Mouse (Mus musculus): Measurements from ENCODE around the gene Chl1. TPM values are rescaled to one million over a fixed set of nuclear protein-coding genes. Genes with fewer than 3 reads are reported as not detected.

Chl1 gene
- 5.9 and 7.0 TPM in 2 replicates for polyA plus RNA-seq (2015; fragmentation: Nextera tagmentation; extraction: Ambion mirVana)

DNA sequence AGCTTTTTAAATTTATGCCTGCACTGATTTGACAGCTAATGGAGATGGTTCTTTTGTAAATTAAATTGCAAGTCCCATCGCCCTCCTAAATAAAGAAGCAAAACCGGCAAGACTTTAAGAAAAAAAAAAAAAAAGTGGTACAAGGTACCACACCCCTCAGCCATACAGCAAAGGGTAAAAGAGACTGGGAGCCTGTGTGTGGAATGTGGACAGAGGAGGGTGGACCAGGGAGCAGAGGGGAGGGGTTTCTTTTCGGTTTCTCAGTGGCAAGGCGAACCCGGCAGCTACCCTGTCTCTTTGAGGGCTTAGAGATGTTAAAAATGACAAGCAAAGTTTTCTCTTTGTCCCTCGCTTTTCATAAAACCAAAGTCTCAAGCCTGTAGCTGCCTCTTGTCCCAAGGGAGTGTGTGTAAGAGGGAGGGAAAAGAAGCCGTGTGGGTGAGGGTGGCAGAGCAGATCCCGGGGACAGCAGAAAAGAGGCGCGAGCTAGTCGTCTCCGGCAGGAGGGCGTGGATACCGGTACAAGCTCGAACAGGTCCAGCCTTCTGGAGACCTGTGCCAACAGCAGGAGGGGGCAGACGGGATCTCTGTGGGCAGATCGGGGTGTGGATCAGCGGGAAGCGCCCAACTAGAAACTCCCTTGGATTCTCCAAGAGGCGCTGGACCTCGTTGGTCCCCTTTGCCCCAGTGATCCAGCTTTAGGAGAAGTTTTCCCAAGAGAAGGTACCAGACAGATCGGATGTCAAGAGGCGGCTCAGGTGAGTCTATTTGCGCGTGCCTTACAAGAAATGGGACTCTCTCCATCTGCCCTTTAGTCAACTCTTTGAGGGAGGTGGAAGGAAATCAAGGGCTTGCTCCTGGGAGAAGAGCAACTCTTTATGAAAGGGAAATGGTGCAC is at the start of gene Chl1:
Gene Chl1, plus strand, starts transcription at position 195 of the 898 bp plus-strand sequence.
- WGBS, result 3% methylated on average over 25 of the region's 25 CpGs
- Histone ChIP-seq H3K9ac (0 out of 2 replicates have a peak within 1 kb of the TSS, but pooled peaks have one; percentile 17), H3K4me2 (peak within 1 kb of the TSS; percentile 64), H3K27me3 (peaks cover 38% of the 10 kb centered on the region), H3K36me3 (no peaks in the 10 kb centered on the region), H3K4me3 (peak within 1 kb of the TSS; percentile 41), H3K27ac (no peak within 1 kb of the TSS), H3K4me1 (peaks cover 20% of the 10 kb centered on the region), H3K9me3 (no peaks in the 10 kb centered on the region)
- ATAC-seq (ENCODE audit: insufficient number of reproducible peaks, low FRiP score, low TSS enrichment, low read depth), result peak; percentile 66; the same call in 1 of the 2 replicates

DNA sequence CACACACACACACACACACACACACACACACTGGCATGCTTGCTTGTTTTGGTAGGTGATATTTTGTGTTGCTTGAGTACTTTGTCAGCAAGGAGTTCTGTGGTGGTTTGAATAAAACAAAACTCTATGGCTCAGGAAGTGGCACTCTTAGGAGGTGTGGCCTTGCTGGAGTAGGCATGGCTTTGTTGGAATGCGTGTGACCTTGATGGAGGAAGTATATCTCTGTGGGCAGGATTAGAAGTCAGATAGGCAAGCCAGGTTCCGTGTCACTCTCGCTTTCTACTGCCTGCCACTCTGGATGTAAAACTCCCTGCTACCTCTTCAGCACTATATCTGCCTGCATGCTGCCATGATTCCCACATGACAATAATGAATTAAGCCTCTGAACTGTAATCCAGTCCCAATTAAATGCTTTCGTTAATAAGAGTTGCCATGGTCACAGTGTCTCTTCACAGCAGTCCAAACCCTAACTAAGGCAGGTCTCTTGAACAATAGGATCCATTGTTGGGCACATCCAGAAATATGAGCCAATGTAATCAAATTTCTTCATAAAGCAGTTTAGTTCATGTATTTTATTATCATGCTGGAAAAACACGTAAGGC is 44.8 kb upstream of the Chl1 start:
- WGBS, result 75% methylated on average over 5 of the region's 5 CpGs
- no peak for ATAC-seq (ENCODE audit: insufficient number of reproducible peaks, low FRiP score, low TSS enrichment, low read depth)
- Histone ChIP-seq H3K4me1 (no peaks in the 10 kb centered on the region), H3K4me2 (no peak overlapping the region), H3K9me3 (no peaks in the 10 kb centered on the region), H3K36me3 (no peaks in the 10 kb centered on the region), H3K4me3 (no peak overlapping the region), H3K9ac (no peak overlapping the region), H3K27ac (no peak overlapping the region), H3K27me3 (no peaks in the 10 kb centered on the region)

DNA sequence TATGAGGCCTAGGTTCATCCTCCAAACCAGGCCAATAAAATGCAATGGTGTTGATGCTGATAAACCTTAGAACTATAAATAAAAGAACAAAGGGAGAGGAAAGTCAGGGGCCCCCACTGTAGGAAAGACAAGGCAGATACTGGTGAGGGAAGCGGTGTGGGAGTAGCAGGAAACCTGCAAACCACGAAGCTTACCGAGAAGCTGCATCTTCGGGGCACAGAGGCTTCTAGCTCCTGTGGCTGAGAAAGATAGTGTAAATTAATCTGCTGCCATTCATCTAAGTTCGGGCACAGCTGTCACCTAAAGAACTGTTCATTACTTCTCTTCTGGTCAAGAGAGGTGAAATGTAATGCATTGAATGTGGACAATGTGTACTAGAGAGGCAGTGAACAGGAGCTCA is 37.1 kb upstream of the Chl1 start:
- no peaks in the 10 kb centered on the region for H3K27me3 ChIP-seq
- 64% methylated on average over 5 of the region's 5 CpGs for WGBS
- ATAC-seq (ENCODE audit: insufficient number of reproducible peaks, low FRiP score, low TSS enrichment, low read depth), result no peak
- no peaks in the 10 kb centered on the region for H3K36me3 ChIP-seq
- H3K4me1 ChIP-seq, result no peaks in the 10 kb centered on the region
- H3K4me3 ChIP-seq, result no peak overlapping the region
- no peaks in the 10 kb centered on the region for H3K9me3 ChIP-seq
- no peak overlapping the region for H3K4me2 ChIP-seq
- H3K27ac ChIP-seq, result no peak overlapping the region
- H3K9ac ChIP-seq, result no peak overlapping the region

DNA sequence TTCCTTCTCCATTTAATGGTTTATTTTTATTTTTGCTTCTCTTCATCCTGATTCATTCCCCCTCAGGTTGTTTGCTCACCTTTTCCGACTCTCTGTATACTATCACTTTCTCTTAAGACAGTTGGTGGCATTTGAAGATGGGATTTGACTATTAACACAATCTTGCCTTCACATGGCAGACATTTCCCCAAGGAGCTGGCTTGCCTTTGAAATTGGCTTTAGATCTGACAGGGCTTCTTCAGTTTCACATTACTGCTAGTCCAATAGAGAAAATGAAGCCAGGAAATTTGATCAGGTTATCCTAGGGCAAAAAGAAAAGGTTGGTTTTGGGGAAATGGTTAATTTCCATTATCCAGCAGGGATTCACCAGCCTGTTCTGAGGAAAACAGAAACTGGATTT is 23.2 kb upstream of the Chl1 start:
- Histone ChIP-seq H3K4me1 (no peaks in the 10 kb centered on the region), H3K27ac (no peak overlapping the region), H3K36me3 (no peaks in the 10 kb centered on the region), H3K4me2 (no peak overlapping the region), H3K4me3 (no peak overlapping the region), H3K9ac (no peak overlapping the region), H3K9me3 (no peaks in the 10 kb centered on the region), H3K27me3 (no peaks in the 10 kb centered on the region)
- ATAC-seq (ENCODE audit: insufficient number of reproducible peaks, low FRiP score, low TSS enrichment, low read depth), result no peak
- 74% methylated on average over 1 of the region's 1 CpGs for WGBS

DNA sequence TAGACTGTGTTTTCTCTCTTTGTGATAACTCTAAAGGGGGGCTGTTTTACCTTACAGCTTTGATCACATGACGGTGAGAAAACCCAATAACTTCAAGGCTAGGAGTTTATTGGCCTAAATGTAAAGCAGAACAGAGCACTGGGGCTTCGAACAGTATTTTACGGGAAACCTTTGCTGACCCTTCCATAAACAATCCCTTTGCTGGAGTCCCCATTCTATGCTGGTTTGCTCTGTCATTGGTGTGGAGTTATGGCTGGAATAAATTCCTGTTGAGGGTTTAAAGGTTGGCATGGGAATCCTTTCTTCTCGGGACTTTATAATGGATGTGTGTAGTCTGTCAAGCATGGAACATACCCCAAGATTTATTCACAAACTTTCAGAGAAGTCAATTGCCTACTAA is 12.0 kb upstream of the Chl1 start:
- 27% methylated on average over 4 of the region's 4 CpGs for WGBS

DNA sequence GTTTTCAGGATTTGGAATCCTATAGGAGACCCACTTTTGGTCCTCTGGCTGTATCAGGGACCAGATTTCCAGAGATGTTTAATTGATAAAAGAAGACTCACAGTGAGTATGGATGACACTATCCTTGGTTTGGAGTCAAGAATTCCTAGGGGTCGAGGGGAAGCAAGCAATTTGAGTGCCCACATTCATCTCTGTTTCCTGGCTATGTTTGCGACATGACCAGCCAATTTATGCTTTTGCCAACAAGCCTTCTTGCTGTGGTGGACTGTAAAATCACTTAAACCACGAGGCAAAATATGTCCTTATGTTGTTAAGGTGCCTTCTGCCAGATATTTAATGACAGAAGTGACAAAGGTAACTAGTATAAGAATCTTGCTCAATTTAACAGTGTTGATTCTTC is 6.3 kb upstream of the Chl1 start:
- H3K4me2 ChIP-seq, result no peak overlapping the region
- WGBS, result 47% methylated on average over 3 of the region's 3 CpGs
- no peaks in the 10 kb centered on the region for H3K4me1 ChIP-seq
- H3K27me3 ChIP-seq, result no peaks in the 10 kb centered on the region
- ATAC-seq (ENCODE audit: insufficient number of reproducible peaks, low FRiP score, low TSS enrichment, low read depth), result no peak
- H3K9ac ChIP-seq, result no peak overlapping the region
- no peaks in the 10 kb centered on the region for H3K9me3 ChIP-seq
- no peak overlapping the region for H3K4me3 ChIP-seq
- H3K27ac ChIP-seq, result no peak overlapping the region
- no peaks in the 10 kb centered on the region for H3K36me3 ChIP-seq

More for the DNA sequence above, 12.0 kb upstream of the Chl1 start:
- no peak overlapping the region for H3K9ac ChIP-seq
- H3K4me1 ChIP-seq, result no peaks in the 10 kb centered on the region
- no peak overlapping the region for H3K4me2 ChIP-seq
- no peak overlapping the region for H3K4me3 ChIP-seq
- H3K36me3 ChIP-seq, result no peaks in the 10 kb centered on the region
- H3K27me3 ChIP-seq, result no peaks in the 10 kb centered on the region
- no peak overlapping the region for H3K27ac ChIP-seq
- no peak for ATAC-seq (ENCODE audit: insufficient number of reproducible peaks, low FRiP score, low TSS enrichment, low read depth)
- no peaks in the 10 kb centered on the region for H3K9me3 ChIP-seq

DNA sequence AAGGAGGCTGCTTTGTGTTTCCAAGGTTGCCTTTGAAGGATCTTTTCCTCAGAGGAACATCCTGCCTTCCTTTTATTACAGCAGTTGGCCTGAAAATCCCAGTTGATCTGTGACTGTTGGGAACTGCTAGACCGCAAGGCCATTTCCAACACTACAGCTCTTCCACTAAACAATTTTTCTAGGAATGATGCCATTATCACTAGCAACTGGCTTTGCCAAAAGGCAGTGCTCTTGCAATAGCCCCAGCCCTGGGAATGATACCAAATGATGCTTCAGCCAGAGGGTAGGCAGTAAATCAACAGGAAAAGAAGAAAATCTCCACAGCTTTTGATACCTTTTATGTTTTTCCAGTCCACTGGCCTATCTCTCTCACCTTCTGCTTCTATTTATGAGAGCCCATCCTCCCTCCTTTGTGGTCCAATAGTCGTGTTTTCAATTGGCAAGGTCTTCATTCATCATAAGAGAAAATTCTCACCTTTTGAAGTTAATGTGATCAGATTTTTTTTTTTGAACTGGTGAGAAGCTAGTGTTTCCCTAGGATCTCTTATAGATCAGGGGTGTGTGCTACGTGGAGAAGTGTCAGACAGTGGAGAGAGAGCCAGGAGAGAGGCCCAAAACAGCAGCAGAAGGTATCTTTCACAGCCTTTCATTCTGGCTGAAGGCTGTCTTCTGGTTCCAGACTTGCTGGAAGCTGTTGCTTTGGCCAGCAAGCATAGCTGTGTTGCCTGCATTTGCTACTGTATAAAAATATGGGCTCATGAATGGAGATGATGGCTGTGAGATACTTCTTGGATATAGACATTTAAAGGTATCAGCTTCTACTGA is 2.4 kb upstream of the Chl1 start:
- no peak overlapping the region for H3K4me2 ChIP-seq
- H3K9me3 ChIP-seq, result no peaks in the 10 kb centered on the region
- H3K27me3 ChIP-seq, result peaks cover 36% of the 10 kb centered on the region
- H3K36me3 ChIP-seq, result no peaks in the 10 kb centered on the region
- no peak overlapping the region for H3K9ac ChIP-seq
- H3K4me1 ChIP-seq, result peaks cover 20% of the 10 kb centered on the region
- H3K27ac ChIP-seq, result no peak overlapping the region
- WGBS, result 51% methylated on average over 3 of the region's 3 CpGs
- no peak for ATAC-seq (ENCODE audit: insufficient number of reproducible peaks, low FRiP score, low TSS enrichment, low read depth)
- no peak overlapping the region for H3K4me3 ChIP-seq

DNA sequence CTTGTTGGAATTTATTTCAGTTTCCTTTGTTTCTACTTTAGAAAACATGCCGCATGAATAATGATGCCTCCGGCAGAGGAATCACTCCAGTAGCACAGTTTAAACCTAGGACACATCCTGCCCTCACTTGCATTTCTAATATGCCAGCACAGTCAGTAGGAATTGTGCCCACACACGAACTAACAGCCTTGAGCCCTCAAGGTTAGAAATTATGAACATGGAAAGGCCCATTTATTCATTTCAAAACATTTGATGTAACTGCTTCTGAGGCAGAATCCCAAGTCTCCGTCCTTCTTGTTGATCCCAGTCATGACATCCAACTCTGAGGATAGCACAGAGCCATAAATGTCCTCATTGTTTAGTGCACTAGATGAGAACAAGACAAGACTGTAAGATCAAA is 790 bp upstream of the Chl1 start:
- ATAC-seq (ENCODE audit: insufficient number of reproducible peaks, low FRiP score, low TSS enrichment, low read depth), result no peak
- H3K27me3 ChIP-seq, result peaks cover 38% of the 10 kb centered on the region
- WGBS, result 54% methylated on average over 4 of the region's 4 CpGs

DNA sequence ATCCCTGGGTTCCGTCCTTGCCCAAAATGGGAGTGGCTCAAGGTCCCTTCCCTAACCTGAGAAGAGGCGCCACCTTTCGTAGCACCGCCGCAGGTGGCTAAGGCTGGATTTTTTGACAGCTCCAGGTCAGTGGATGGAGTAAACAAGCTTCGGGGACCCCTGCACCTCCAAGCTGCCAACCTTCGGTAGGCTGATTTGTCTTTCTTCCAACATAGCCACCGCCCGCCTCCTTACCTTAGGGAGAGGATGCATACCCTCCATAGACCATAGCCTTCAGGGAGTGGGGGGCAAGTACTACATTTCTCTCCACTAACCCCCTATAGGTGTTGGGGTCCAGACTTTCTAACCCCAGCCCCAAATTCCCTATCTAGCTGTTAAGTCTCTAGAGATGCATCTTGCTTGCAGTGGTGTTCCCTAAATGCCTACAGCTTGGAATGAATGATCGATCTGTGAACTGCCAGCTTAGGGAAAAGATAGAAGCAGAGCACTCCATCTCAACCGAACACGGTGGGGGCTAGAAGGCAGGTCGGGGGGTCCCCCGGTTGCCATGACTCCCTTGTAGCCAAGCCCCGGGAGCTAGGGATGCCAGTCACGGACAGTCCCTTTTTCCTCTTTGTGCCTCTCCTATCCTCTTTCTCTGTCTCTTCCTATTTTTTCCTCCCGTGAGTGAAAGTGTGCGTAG is 1.0 kb downstream of the Chl1 start:
- no peak for ATAC-seq (ENCODE audit: insufficient number of reproducible peaks, low FRiP score, low TSS enrichment, low read depth)
- Histone ChIP-seq H3K4me1 (peaks cover 20% of the 10 kb centered on the region), H3K36me3 (no peaks in the 10 kb centered on the region), H3K4me3 (peak overlapping the region; percentile 41), H3K9ac (no peak overlapping the region), H3K4me2 (peak overlapping the region; percentile 64), H3K27me3 (peaks cover 38% of the 10 kb centered on the region), H3K9me3 (no peaks in the 10 kb centered on the region), H3K27ac (no peak overlapping the region)
- WGBS, result 6% methylated on average over 18 of the region's 18 CpGs

More for the DNA sequence above, 790 bp upstream of the Chl1 start:
- Histone ChIP-seq H3K36me3 (no peaks in the 10 kb centered on the region), H3K9ac (no peak overlapping the region), H3K27ac (no peak overlapping the region), H3K9me3 (no peaks in the 10 kb centered on the region), H3K4me3 (no peak overlapping the region), H3K4me1 (peaks cover 20% of the 10 kb centered on the region), H3K4me2 (no peak overlapping the region)

DNA sequence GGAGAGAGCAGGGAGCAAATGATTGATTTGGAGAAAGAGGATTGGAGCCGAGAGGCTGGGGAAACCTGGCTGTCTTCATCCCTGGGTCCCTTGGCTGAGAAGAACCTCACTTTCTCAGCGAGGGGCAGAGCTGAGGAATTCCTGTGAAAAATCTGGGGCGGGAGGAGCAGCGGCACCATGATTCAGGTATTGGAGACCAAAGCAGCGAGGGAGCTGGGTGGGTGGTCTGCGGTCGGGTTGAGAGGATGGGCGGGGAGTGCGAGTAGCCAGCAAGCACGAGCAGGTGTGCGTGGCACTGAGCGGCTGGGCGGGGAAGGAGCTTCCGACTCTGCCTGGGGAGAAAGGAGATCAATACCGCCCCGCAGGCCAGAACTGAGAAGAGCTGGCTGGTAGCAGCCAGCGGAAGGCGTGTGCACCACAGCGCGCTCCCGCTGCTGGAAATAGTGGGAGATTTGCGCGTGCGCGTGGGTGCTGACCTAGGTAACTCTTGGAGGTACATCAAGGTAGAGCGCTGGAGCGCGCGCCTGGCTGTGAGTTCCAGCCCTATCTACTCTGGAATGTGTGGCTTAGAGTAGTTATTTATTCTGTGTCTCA is 1.7 kb downstream of the Chl1 start:
- H3K9ac ChIP-seq, result no peak overlapping the region

DNA sequence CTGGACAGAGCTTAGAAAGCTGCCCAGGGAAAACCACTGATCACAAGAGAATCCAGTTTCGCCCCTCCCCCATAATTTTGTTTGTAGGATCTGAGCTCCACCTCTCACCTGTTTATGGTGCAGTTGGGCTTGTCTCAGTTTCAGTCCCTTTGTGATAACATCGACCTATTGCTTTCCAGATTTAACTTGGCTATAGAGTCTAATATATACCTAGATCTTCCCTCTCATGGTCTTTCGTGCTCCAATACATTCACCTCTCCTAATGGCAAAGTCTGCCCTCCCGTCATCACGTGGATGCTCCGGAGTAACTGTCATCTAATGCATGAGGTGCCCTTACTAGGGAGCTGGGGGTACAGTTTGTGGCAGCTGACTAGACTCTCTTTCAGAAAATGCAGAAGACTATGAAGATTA is 2.5 kb downstream of the Chl1 start:
- peaks cover 20% of the 10 kb centered on the region for H3K4me1 ChIP-seq
- no peak overlapping the region for H3K9ac ChIP-seq
- H3K36me3 ChIP-seq, result no peaks in the 10 kb centered on the region
- H3K9me3 ChIP-seq, result no peaks in the 10 kb centered on the region
- no peak overlapping the region for H3K4me2 ChIP-seq
- H3K4me3 ChIP-seq, result no peak overlapping the region
- no peak overlapping the region for H3K27ac ChIP-seq
- H3K27me3 ChIP-seq, result peaks cover 38% of the 10 kb centered on the region
- WGBS, result 49% methylated on average over 6 of the region's 6 CpGs
- no peak for ATAC-seq (ENCODE audit: insufficient number of reproducible peaks, low FRiP score, low TSS enrichment, low read depth)

More for the DNA sequence above, 1.7 kb downstream of the Chl1 start:
- H3K27me3 ChIP-seq, result peaks cover 38% of the 10 kb centered on the region
- H3K4me2 ChIP-seq, result peak overlapping the region; percentile 64
- no peak overlapping the region for H3K27ac ChIP-seq
- peak overlapping the region; percentile 41 for H3K4me3 ChIP-seq
- ATAC-seq (ENCODE audit: insufficient number of reproducible peaks, low FRiP score, low TSS enrichment, low read depth), result no peak
- WGBS, result 2% methylated on average over 29 of the region's 29 CpGs
- peaks cover 20% of the 10 kb centered on the region for H3K4me1 ChIP-seq
- H3K9me3 ChIP-seq, result no peaks in the 10 kb centered on the region
- H3K36me3 ChIP-seq, result no peaks in the 10 kb centered on the region
